ENCODE assay signal across 28 mouse cellular contexts in genomic region chr1:130374173-130374785, GRCm38 (mm10). TPM values are rescaled to one million over a fixed set of nuclear protein-coding genes. Genes with fewer than 3 reads are reported as not detected.
DNase-seq lines count a peak whose midpoint lies in the region; ATAC-seq lines count a peak whose summit lies in the region.
"Had no signal": no experiment of that assay in that cellular context is flagged by ENCODE, and none has a peak within 500 bp of the region (broad histone marks: within the 10 kb centered on the region; RNA-seq: fewer than 3 reads in every experiment).

No protein-coding gene starts in this region.

- no peak overlapping the region for H3K4me3 ChIP-seq in liver, embryonic 13.5 days (replicated peaks)
- no peak overlapping the region for H3K4me3 ChIP-seq in midbrain, embryonic 13.5 days (replicated peaks)
- H3K4me3 ChIP-seq: embryonic facial prominence, embryonic 13.5 days; erythroblast, embryonic 14.5 days; forebrain, embryonic 13.5 days; heart, embryonic 10.5 days; hindbrain, embryonic 10.5 days; limb, embryonic 10.5 days; neural tube, embryonic 12.5 days had no signal

- peak; percentile 13 for DNase-seq in ovary, adult 18-20 months (ENCODE audit: low spot score)
- DNase-seq in ovary, postnatal 14 days (ENCODE audit: low spot score) = no peak
- peak; percentile 50 for DNase-seq in liver, embryonic 13.5 days
- DNase-seq in frontal cortex, postnatal 36 days (ENCODE audit: low spot score in 2 of 2) = no peak
- no peak for DNase-seq in thymus, postnatal 10 days (ENCODE audit: low spot score in 2 of 2)
- DNase-seq: adrenal gland, adult 8-10 months; cerebellum, adult 9-11 months; embryo, embryonic 11 days; kidney, adult 2 months; lung, adult 18-20 months; lung, postnatal 14 days; midbrain, embryonic 14.5 days; thymus, postnatal 4 days had no signal

- 0 out of 2 replicates have a peak, but pooled peaks have one; percentile 30 for ATAC-seq in erythroid progenitor cell, adult 5-6 weeks (replicated peaks; ENCODE audit: low FRiP score, poor library complexity, severe bottlenecking)
- ATAC-seq in liver, embryonic 13.5 days (ENCODE audit: low read depth) = peak; percentile 90
- ATAC-seq in megakaryocyte-erythroid progenitor cell, adult 5-6 weeks (replicated peaks; ENCODE audit: low FRiP score, low TSS enrichment, poor library complexity, severe bottlenecking) = peak; percentile 70
- no peak for ATAC-seq in midbrain, embryonic 13.5 days
- ATAC-seq: forebrain, embryonic 13.5 days; hindbrain, postnatal 0 days had no signal

- H3K9me3 ChIP-seq in liver, embryonic 13.5 days (replicated peaks) = no peaks in the 10 kb centered on the region
- no peaks in the 10 kb centered on the region for H3K9me3 ChIP-seq in midbrain, embryonic 13.5 days
- H3K9me3 ChIP-seq: embryonic facial prominence, embryonic 13.5 days; forebrain, embryonic 13.5 days; heart, embryonic 10.5 days; hindbrain, embryonic 10.5 days; limb, embryonic 10.5 days; neural tube, embryonic 12.5 days had no signal

- no peaks in the 10 kb centered on the region for H3K27me3 ChIP-seq in liver, embryonic 13.5 days
- H3K27me3 ChIP-seq in midbrain, embryonic 13.5 days = no peaks in the 10 kb centered on the region
- H3K27me3 ChIP-seq: embryonic facial prominence, embryonic 13.5 days; forebrain, embryonic 13.5 days; neural tube, embryonic 12.5 days had no signal

- peak overlapping the region; percentile 23 for H3K4me2 ChIP-seq in liver, embryonic 13.5 days
- H3K4me2 ChIP-seq in midbrain, embryonic 13.5 days (replicated peaks) = no peak overlapping the region
- H3K4me2 ChIP-seq: embryonic facial prominence, embryonic 13.5 days; forebrain, embryonic 13.5 days; neural tube, embryonic 12.5 days had no signal

- H3K4me1 ChIP-seq in liver, embryonic 13.5 days (replicated peaks) = peaks cover 28% of the 10 kb centered on the region
- H3K4me1 ChIP-seq in midbrain, embryonic 13.5 days (replicated peaks) = 0 out of 2 replicates have a peak, but pooled peaks cover 3% of the 10 kb centered on the region
- H3K4me1 ChIP-seq: embryonic facial prominence, embryonic 13.5 days; forebrain, embryonic 13.5 days; hindbrain, embryonic 10.5 days; limb, embryonic 10.5 days; neural tube, embryonic 12.5 days had no signal

- peak overlapping the region; percentile 65 for H3K27ac ChIP-seq in liver, embryonic 13.5 days
- H3K27ac ChIP-seq in midbrain, embryonic 13.5 days = no peak overlapping the region
- H3K27ac ChIP-seq: embryonic facial prominence, embryonic 13.5 days; forebrain, embryonic 13.5 days; hindbrain, embryonic 10.5 days; hindbrain, postnatal 0 days; kidney, postnatal 0 days; limb, embryonic 10.5 days; neural tube, embryonic 12.5 days had no signal

- WGBS in liver, embryonic 13.5 days (ENCODE audit: insufficient replicate concordance) = 23% methylated on average over 3 of the region's 3 CpGs
- 84% methylated on average over 3 of the region's 3 CpGs for WGBS in midbrain, embryonic 13.5 days

- H3K36me3 ChIP-seq in liver, embryonic 13.5 days = no peaks in the 10 kb centered on the region
- no peaks in the 10 kb centered on the region for H3K36me3 ChIP-seq in midbrain, embryonic 13.5 days
- H3K36me3 ChIP-seq: embryonic facial prominence, embryonic 13.5 days; heart, embryonic 10.5 days; hindbrain, embryonic 10.5 days; limb, embryonic 10.5 days; neural tube, embryonic 12.5 days had no signal

- H3K9ac ChIP-seq in liver, embryonic 13.5 days = no peak overlapping the region
- H3K9ac ChIP-seq in midbrain, embryonic 13.5 days (replicated peaks) = no peak overlapping the region
- H3K9ac ChIP-seq: embryonic facial prominence, embryonic 13.5 days; forebrain, embryonic 13.5 days; neural tube, embryonic 12.5 days had no signal

RNA-seq across cellular contexts. Expression of gene Cd55b, which starts 48.5 kb away (rescaled TPM):
- 0.84 TPM in 1 of 2 replicates, not detected in the other for total RNA-seq in erythroid progenitor cell, adult 5-6 weeks (2015; ENCODE audit: low replicate concordance)
- 4.5 TPM in 1 of 2 replicates, not detected in the other for total RNA-seq in erythroid progenitor cell, adult 5-6 weeks (2017; ENCODE audit: low replicate concordance)
- not detected in 2 replicates for polyA plus RNA-seq in liver, embryonic 13.5 days (2015; fragmentation: Nextera tagmentation; extraction: Ambion mirVana)
- total RNA-seq in megakaryocyte-erythroid progenitor cell, adult 5-6 weeks (2014; fragmentation: Nextera tagmentation) = 0.50 TPM in 1 of 2 replicates, not detected in the other
- total RNA-seq in megakaryocyte-erythroid progenitor cell, adult 5-6 weeks (2017) = 0.56 TPM in 1 of 2 replicates, not detected in the other
- not detected in 2 replicates for polyA plus RNA-seq in midbrain, embryonic 13.5 days (2015; fragmentation: Nextera tagmentation; extraction: Ambion mirVana)
- total RNA-seq: hindbrain, postnatal 0 days; megakaryocyte, adult 5-6 weeks had no signal
- polyA plus RNA-seq: embryonic facial prominence, embryonic 13.5 days; erythroblast, embryonic 14.5 days; forebrain, embryonic 13.5 days; frontal cortex, adult 2 months; heart, embryonic 10.5 days; hindbrain, embryonic 10.5 days; hindbrain, postnatal 0 days; kidney, adult 2 months; kidney, postnatal 0 days; limb, embryonic 10.5 days; midbrain, embryonic 14.5 days; neural tube, embryonic 12.5 days; spleen, adult 2 months had no signal

Comparison
In these comparisons a context has a peak if more than half of its experiments do, and no peak if none do; other contexts are left out.
1. DNase-seq: peak in ovary, adult 18-20 months (single experiment) and liver, embryonic 13.5 days (single experiment); none in ovary, postnatal 14 days (single experiment), frontal cortex, postnatal 36 days (0 of 2) and thymus, postnatal 10 days (0 of 2).